Mouse (Mus musculus): ENCODE measurements around the gene Myl4. TPM values are rescaled to one million over a fixed set of nuclear protein-coding genes. Genes with fewer than 3 reads are reported as not detected.
A peak's percentile ranks its signal among the peaks of the same experiment; 100 is the strongest.
"Not testable (repeated sequence)": the region's sequence is repeated elsewhere in the genome, so short reads cannot be mapped to it uniquely, and the experiment has no call there.

Myl4 gene
- polyA plus RNA-seq, 1 experiment from 2014 or later: 1.7 TPM

GRCm38 (mm10) chr11:104566097-104566496, 15.6 kb downstream of the Myl4 start:
- H3K4me1 ChIP-seq (ENCODE audit: control insufficient read depth, insufficient read depth, low read length): no peaks in the 10 kb centered on the region
- no peak overlapping the region for H3K27ac ChIP-seq (ENCODE audit: low read depth, low read length)
- WGBS: 90% methylated on average over 6 of the region's 6 CpGs
- no peak overlapping the region for H3K4me3 ChIP-seq (ENCODE audit: low read depth, low read length)
- no peak overlapping the region for H3K4me2 ChIP-seq (ENCODE audit: low read length)
- ATAC-seq (no peak), DNase-seq (ENCODE audit: low spot score) (no peak)
- H3K36me3 ChIP-seq (ENCODE audit: control insufficient read depth, insufficient read depth, low read length): no peaks in the 10 kb centered on the region
- no peak overlapping the region for H3K9ac ChIP-seq (ENCODE audit: low read length)
- H3K27me3 ChIP-seq (replicated peaks; ENCODE audit: control insufficient read depth, insufficient read depth, low read length): no peaks in the 10 kb centered on the region
- no peaks in the 10 kb centered on the region; the same call in 1 of the 2 replicates for H3K9me3 ChIP-seq (replicated peaks; ENCODE audit: control insufficient read depth, low read length)

DNA sequence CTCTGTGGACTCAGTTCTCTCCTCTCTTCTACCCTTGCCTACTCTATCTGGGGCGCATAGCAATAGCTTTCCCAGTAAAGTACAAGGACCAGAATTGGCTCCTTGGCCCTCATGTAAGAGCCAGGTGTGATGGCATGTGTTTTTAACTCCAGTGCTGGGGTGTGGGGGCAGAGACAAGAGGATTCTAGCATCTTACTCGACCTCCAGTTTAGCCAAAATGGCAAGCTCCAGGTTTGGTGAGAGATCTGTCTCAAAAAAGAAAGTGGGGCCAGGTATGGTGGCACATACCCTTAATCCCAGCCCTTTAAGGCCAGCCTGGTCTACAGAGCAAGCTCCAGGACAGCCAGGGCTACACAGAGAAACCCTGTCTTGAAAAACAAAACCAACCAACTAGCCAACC, 16.3 kb downstream of the Myl4 start:
- 82% methylated on average over 2 of the region's 2 CpGs for WGBS
- Histone ChIP-seq H3K4me2 (ENCODE audit: low read length) (no peak overlapping the region), H3K27me3 (replicated peaks; ENCODE audit: control insufficient read depth, insufficient read depth, low read length) (no peaks in the 10 kb centered on the region), H3K9ac (ENCODE audit: low read length) (no peak overlapping the region), H3K27ac (ENCODE audit: low read depth, low read length) (no peak overlapping the region), H3K4me1 (ENCODE audit: control insufficient read depth, insufficient read depth, low read length) (no peaks in the 10 kb centered on the region), H3K4me3 (ENCODE audit: low read depth, low read length) (no peak overlapping the region), H3K9me3 (replicated peaks; ENCODE audit: control insufficient read depth, low read length) (no peaks in the 10 kb centered on the region; the same call in 1 of the 2 replicates), H3K36me3 (ENCODE audit: control insufficient read depth, insufficient read depth, low read length) (no peaks in the 10 kb centered on the region)
- ATAC-seq (no peak), DNase-seq (ENCODE audit: low spot score) (no peak)

DNA sequence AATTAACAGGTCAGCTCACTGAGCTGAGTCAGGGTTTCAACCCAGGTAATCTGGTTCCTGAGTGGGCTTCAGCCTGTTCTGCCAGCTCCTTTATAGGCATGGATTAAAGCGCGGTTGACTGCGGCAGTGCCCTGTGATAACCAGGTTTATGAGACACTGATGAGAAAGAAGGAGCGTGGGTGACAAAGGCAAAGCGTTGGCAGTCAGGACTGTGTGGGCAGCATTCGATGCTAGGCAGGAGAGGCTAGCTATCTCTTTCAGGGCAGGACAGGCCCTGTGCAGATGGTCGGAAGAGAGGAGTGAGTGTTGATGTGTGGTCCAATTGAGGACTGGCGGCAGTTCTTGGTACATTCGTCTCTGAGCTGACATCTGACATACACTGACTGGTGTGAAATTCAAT, 17.3 kb downstream of the Myl4 start:
- H3K9ac ChIP-seq (ENCODE audit: low read length): no peak overlapping the region
- no peak overlapping the region for H3K27ac ChIP-seq (ENCODE audit: low read depth, low read length)
- no peak overlapping the region for H3K4me3 ChIP-seq (ENCODE audit: low read depth, low read length)
- no peak for DNase-seq (ENCODE audit: low spot score)
- H3K4me1 ChIP-seq (ENCODE audit: control insufficient read depth, insufficient read depth, low read length): no peaks in the 10 kb centered on the region
- H3K27me3 ChIP-seq (replicated peaks; ENCODE audit: control insufficient read depth, insufficient read depth, low read length): peaks cover 2% of the 10 kb centered on the region; the same call in 1 of the 2 replicates
- no peaks in the 10 kb centered on the region; the same call in 1 of the 2 replicates for H3K9me3 ChIP-seq (replicated peaks; ENCODE audit: control insufficient read depth, low read length)
- no peak overlapping the region for H3K4me2 ChIP-seq (ENCODE audit: low read length)
- no peaks in the 10 kb centered on the region for H3K36me3 ChIP-seq (ENCODE audit: control insufficient read depth, insufficient read depth, low read length)
- WGBS: 91% methylated on average over 9 of the region's 9 CpGs
- no peak for ATAC-seq

DNA sequence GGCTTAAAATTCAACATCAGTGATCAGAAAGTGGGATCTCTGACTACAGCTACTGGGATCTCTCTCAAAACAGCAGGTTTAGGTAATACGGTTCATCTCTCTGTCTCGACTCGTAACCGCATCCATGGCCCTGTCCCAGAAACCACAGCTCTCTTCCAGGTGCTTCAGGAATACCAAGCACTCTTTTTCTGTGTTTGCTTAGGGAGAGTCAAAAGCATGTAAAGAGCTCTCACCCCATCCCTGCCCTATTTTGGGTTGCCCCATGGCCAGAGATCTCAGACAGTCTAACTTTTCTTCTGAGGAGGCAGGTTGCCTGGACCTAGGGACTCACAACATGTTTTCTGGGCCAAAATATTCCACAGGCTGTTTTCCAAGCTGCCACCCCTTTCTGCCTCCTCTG, 17.9 kb downstream of the Myl4 start:
- 95% methylated on average over 4 of the region's 4 CpGs for WGBS
- no peak for DNase-seq (ENCODE audit: low spot score)

GRCm38 (mm10) chr11:104570515-104570914, 20.1 kb downstream of the Myl4 start:
- WGBS: 81% methylated on average over 8 of the region's 8 CpGs
- not testable (repeated sequence) for H3K9ac ChIP-seq (ENCODE audit: low read length); H3K4me2 ChIP-seq (ENCODE audit: low read length); H3K4me3 ChIP-seq (ENCODE audit: low read depth, low read length); H3K27me3 ChIP-seq (replicated peaks; ENCODE audit: control insufficient read depth, insufficient read depth, low read length); H3K4me1 ChIP-seq (ENCODE audit: control insufficient read depth, insufficient read depth, low read length); H3K27ac ChIP-seq (ENCODE audit: low read depth, low read length); H3K36me3 ChIP-seq (ENCODE audit: control insufficient read depth, insufficient read depth, low read length); H3K9me3 ChIP-seq (replicated peaks; ENCODE audit: control insufficient read depth, low read length); DNase-seq (ENCODE audit: low spot score); ATAC-seq

More for the DNA sequence above, 17.9 kb downstream of the Myl4 start:
- H3K4me3 ChIP-seq (ENCODE audit: low read depth, low read length): no peak overlapping the region
- no peaks in the 10 kb centered on the region; the same call in 1 of the 2 replicates for H3K9me3 ChIP-seq (replicated peaks; ENCODE audit: control insufficient read depth, low read length)
- H3K4me2 ChIP-seq (ENCODE audit: low read length): no peak overlapping the region
- H3K9ac ChIP-seq (ENCODE audit: low read length): no peak overlapping the region
- no peaks in the 10 kb centered on the region for H3K4me1 ChIP-seq (ENCODE audit: control insufficient read depth, insufficient read depth, low read length)
- no peak overlapping the region for H3K27ac ChIP-seq (ENCODE audit: low read depth, low read length)
- H3K36me3 ChIP-seq (ENCODE audit: control insufficient read depth, insufficient read depth, low read length): no peaks in the 10 kb centered on the region
- ATAC-seq: no peak
- peaks cover 2% of the 10 kb centered on the region; the same call in 1 of the 2 replicates for H3K27me3 ChIP-seq (replicated peaks; ENCODE audit: control insufficient read depth, insufficient read depth, low read length)

- not testable (repeated sequence) for H3K9me3 ChIP-seq (replicated peaks; ENCODE audit: control insufficient read depth, low read length); H3K36me3 ChIP-seq (ENCODE audit: control insufficient read depth, insufficient read depth, low read length); H3K27ac ChIP-seq (ENCODE audit: low read depth, low read length); H3K4me1 ChIP-seq (ENCODE audit: control insufficient read depth, insufficient read depth, low read length); H3K27me3 ChIP-seq (replicated peaks; ENCODE audit: control insufficient read depth, insufficient read depth, low read length); ATAC-seq
- DNase-seq (ENCODE audit: low spot score): peak; percentile 53
- Histone ChIP-seq H3K9ac (ENCODE audit: low read length) (0 out of 2 replicates have a peak overlapping the region, but pooled peaks have one; percentile 40), H3K4me2 (ENCODE audit: low read length) (peak overlapping the region; percentile 48), H3K4me3 (ENCODE audit: low read depth, low read length) (peak overlapping the region; percentile 22)
- WGBS: 2% methylated on average over 28 of the region's 28 CpGs
Observed at GRCm38 (mm10) chr11:104571373-104571772, 20.9 kb downstream of the Myl4 start.

DNA sequence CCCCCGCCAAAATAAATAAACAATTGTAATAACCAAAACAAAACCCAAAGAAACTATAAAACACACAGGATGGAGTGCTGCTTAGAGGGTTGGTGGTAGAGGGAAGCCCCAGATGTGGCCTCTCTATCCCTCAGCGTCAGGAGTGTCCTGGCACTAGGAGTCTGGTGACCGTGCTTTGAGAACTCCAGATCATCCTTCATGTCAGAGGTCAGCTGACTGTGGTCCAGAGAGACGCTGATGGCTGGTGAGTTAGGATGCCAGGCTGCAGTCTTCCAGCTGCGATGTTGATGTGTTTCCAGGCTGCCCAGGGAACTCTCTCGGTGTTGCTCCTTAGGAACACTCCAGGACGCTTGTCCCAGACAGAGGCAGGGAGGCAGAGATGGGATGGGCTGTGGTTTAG, 21.6 kb downstream of the Myl4 start:
- Histone ChIP-seq H3K27ac (ENCODE audit: low read depth, low read length) (no peak overlapping the region), H3K9me3 (replicated peaks; ENCODE audit: control insufficient read depth, low read length) (no peaks in the 10 kb centered on the region; the same call in 1 of the 2 replicates), H3K36me3 (ENCODE audit: control insufficient read depth, insufficient read depth, low read length) (no peaks in the 10 kb centered on the region), H3K4me1 (ENCODE audit: control insufficient read depth, insufficient read depth, low read length) (no peaks in the 10 kb centered on the region), H3K4me2 (ENCODE audit: low read length) (no peak overlapping the region), H3K27me3 (replicated peaks; ENCODE audit: control insufficient read depth, insufficient read depth, low read length) (peaks cover 2% of the 10 kb centered on the region; the same call in 1 of the 2 replicates), H3K9ac (ENCODE audit: low read length) (no peak overlapping the region), H3K4me3 (ENCODE audit: low read depth, low read length) (no peak overlapping the region)
- ATAC-seq (no peak), DNase-seq (ENCODE audit: low spot score) (no peak)
- 70% methylated on average over 7 of the region's 7 CpGs for WGBS

- no peak overlapping the region for H3K27ac ChIP-seq (ENCODE audit: low read depth, low read length)
- WGBS: 70% methylated on average over 2 of the region's 2 CpGs
- ATAC-seq (no peak), DNase-seq (ENCODE audit: low spot score) (no peak)
- H3K9ac ChIP-seq (ENCODE audit: low read length): no peak overlapping the region
- no peaks in the 10 kb centered on the region for H3K36me3 ChIP-seq (ENCODE audit: control insufficient read depth, insufficient read depth, low read length)
- H3K4me3 ChIP-seq (ENCODE audit: low read depth, low read length): no peak overlapping the region
- H3K27me3 ChIP-seq (replicated peaks; ENCODE audit: control insufficient read depth, insufficient read depth, low read length): peaks cover 2% of the 10 kb centered on the region; the same call in 1 of the 2 replicates
- no peak overlapping the region for H3K4me2 ChIP-seq (ENCODE audit: low read length)
- H3K9me3 ChIP-seq (replicated peaks; ENCODE audit: control insufficient read depth, low read length): no peaks in the 10 kb centered on the region; the same call in 1 of the 2 replicates
- H3K4me1 ChIP-seq (ENCODE audit: control insufficient read depth, insufficient read depth, low read length): no peaks in the 10 kb centered on the region
Observed at GRCm38 (mm10) chr11:104572566-104572965, 22.1 kb downstream of the Myl4 start.

DNA sequence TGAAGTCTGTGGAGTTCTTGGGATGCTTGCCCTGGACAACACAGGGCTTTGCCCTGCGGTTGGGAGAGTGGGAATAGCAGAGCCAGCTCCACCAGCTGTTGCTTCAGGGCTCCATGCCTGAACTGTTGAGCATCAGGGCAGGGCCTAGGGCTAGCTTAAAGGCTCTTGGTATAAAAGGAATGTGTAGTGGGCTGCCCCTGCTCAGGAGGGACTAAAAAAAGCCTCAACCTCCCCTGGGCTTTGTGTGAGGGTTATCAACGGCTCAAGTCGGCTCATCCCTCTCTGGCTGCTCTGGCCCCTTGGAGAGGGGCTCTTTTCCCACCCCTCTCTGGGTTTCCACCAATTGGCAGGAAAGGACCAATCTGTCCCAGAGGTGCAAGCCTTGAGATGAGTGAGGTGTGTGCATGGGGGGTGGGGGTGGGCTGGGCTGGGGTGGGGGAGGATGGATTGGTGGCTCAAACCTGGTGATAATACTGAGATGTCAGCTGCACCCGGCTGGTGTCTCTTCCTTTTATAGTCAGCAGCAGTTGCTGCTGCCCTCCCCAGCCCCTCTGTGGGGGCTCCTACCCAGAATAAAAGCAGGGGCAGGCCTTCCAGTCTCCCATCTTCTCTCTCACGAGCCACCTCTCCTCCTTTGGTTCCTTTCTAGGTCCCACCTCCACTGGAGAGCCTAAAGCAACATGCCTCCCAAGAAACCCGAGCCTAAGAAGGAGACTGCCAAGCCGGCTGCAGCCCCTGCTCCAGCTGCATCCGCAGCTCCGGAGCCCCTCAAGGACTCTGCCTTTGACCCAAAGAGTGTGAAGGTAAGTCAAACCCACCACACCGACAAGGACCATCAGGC, 26.5 kb downstream of the Myl4 start:
- no peak overlapping the region for H3K4me2 ChIP-seq (ENCODE audit: low read length)
- no peak for ATAC-seq
- H3K27me3 ChIP-seq (replicated peaks; ENCODE audit: control insufficient read depth, insufficient read depth, low read length): peaks cover 2% of the 10 kb centered on the region; the same call in 1 of the 2 replicates
- H3K4me1 ChIP-seq (ENCODE audit: control insufficient read depth, insufficient read depth, low read length): no peaks in the 10 kb centered on the region
- no peaks in the 10 kb centered on the region for H3K9me3 ChIP-seq (replicated peaks; ENCODE audit: control insufficient read depth, low read length)
- H3K36me3 ChIP-seq (ENCODE audit: control insufficient read depth, insufficient read depth, low read length): no peaks in the 10 kb centered on the region
- no peak overlapping the region for H3K4me3 ChIP-seq (ENCODE audit: low read depth, low read length)
- no peak overlapping the region for H3K9ac ChIP-seq (ENCODE audit: low read length)
- DNase-seq (ENCODE audit: low spot score): no peak
- WGBS: 42% methylated on average over 10 of the region's 10 CpGs
- H3K27ac ChIP-seq (ENCODE audit: low read depth, low read length): no peak overlapping the region
